Mouse (Mus musculus) cerebellum, postnatal 14 days (tissue): Measurements from ENCODE around the gene Rbm39.
"Not testable (repeated sequence)": the region's sequence is repeated elsewhere in the genome, so short reads cannot be mapped to it uniquely, and the experiment has no call there.

Source experiments
- DNase-seq, 2 experiments: peaks; one replicate each; pipeline ENCODE4 v3.0.0; 2021; ENCODE audit warnings: mixed read lengths in 2 of 2

The Rbm39 gene

GRCm38 (mm10) chr2:156180094-156180821, at the start of gene Rbm39:
TSS of gene Rbm39 (minus strand) at chr2:156180238.
- peak; percentile 100 for DNase-seq

GRCm38 (mm10) chr2:156229171-156229570, 49.1 kb upstream of the Rbm39 start:
- no peak for DNase-seq

GRCm38 (mm10) chr2:156227689-156228088, 47.7 kb upstream of the Rbm39 start:
- no peak for DNase-seq

- DNase-seq = no peak
Observed at GRCm38 (mm10) chr2:156224043-156224442, 44.0 kb upstream of the Rbm39 start.

DNA sequence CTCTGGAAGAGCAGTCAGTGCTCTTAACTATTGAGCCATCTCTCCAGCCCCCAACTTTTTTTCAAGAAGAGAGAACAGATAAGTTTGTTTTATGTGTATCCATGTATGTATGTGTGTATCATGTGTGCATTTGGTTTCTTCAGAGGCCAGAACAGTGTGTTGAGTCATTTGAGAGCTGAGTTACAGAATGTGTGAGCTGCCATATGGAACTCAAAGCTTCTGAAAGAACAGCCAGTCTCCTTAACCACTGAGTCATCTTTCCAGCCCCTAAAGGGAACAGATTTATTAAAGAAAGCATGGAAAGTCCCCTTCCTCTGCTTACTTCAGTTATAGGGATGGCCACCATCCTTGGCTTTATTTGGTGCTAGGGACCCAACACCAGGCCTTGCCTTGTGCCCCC, 42.1 kb upstream of the Rbm39 start:
- no peak for DNase-seq

- no peak for DNase-seq
Observed at GRCm38 (mm10) chr2:156217786-156218185, 37.7 kb upstream of the Rbm39 start.

DNA sequence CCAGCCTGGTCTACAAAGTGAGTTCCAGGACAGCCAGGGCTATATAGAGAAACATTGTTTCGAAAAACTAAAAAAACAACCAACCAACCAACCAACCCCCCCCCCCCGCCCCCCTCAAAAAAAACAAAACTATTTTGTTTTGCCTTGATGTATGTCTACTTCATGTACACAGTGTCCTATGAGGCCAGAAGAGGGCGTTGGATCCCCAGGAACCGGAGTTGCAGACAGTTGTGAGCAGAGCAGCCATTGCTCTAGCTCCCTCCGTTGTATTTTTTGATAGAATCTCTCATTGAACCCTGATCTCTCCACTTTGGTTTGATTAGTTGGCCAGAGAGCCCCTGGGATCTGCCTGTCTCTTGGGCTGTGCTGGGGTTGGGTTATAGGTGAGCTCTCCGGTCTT, 23.9 kb upstream of the Rbm39 start:
- peak; percentile 33 to 46 for DNase-seq

GRCm38 (mm10) chr2:156202848-156203437, 22.9 kb upstream of the Rbm39 start:
- DNase-seq = peak; percentile 83 to 85

DNA sequence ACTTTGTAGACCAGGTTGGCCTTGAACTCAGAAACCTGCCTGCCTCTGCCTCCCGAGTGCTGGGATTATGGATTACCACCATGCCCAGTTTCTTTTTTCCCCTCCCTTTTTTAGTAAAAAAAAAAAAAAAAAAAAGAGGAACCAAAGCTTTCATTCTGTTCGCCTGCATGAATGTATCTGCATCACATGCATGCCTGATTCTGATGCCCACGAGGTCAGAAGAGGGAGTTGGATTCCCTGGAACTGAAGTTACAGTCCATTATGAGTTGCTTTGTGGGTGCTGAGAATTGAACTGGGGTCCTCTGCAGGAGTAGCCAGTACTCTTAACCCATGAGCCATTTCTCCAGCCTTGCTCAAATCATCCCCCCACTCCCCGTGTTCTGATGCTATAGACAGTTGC, 21.4 kb upstream of the Rbm39 start:
- no peak for DNase-seq

GRCm38 (mm10) chr2:156199944-156200343, 19.9 kb upstream of the Rbm39 start:
- DNase-seq = peak in 1 of 2 experiments; percentile 35

DNA sequence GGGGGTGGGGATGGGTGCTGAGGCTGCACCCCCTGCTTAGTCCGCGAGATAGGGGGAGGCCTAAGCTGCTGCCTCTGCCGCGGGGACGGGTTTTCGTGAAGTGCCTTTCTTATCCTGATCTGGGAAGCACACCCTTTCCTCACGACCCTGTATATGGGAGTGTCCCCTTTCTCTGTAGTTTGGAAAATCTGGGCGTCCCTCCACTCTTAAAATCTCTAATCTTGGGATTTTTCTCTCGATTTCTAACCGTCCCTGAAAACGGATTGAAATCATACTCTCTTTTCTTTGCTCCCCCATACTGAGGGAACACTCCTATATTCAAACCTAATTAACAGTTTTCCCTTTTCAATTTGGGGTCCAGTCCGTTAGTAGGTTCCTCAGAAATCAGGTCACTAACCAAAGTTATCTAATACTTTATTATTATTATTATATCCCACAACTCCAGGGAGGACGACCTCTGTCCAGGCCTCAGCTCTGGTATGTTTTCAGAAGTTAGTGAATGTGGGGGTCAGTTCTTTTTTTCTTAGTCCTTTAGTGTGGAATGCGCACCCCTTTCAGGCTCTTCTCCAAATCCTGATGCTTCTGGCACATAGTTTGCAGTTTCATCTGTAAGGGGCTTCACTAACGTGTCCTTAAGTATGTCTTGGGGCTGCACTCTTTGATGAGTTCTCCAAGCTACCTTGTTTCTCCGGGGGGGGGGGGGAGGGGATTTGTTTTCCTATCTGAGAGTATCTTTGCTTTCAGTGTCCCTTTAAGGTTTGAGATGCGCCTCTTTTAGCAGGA, 17.3 kb upstream of the Rbm39 start:
- no peak for DNase-seq

DNA sequence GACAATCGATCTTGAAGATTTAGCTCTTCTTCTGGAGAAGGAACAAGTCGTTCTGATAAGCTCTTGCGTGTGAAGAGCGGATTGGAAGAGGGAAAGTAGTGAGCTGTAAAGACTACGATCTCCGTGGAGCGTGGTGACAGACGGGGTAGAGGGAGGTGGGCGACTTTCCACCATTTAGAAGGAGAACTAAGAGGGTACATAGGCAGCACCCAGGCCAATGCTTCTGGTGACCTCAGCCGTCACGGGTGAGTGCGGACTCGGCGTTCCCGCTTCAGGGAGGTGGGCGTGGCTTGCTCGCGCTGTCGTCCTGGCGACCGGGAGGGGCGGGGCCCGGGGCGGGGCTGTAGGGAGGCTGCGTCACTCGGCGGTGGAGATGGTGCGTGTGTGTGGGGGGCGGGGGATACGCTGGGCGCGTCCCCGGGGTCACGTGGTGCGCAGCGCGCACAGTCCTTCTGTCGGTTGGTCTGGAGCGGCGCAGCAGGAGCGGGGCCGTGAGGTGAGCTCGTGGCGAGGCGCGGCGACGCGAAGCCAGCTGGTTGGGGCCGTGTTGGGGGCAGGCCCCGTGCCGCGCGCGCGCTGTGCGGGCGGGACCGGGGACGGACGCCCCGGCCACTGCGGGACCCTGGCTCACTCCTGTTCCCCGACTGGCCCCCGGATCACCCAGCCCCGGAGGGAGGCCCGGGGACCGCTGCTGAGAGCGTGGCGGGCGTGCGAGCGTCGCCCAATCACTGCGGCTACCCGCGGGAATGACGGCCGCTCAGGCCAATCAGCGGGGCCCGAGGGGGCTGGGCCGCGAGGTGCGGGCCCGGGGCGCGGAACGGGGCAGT, 16.5 kb upstream of the Rbm39 start, which contains the start of gene Phf20:
Gene Phf20, plus strand, starts transcription at position 165 of the 827 bp plus-strand sequence.
- peak; percentile 99 for DNase-seq

DNA sequence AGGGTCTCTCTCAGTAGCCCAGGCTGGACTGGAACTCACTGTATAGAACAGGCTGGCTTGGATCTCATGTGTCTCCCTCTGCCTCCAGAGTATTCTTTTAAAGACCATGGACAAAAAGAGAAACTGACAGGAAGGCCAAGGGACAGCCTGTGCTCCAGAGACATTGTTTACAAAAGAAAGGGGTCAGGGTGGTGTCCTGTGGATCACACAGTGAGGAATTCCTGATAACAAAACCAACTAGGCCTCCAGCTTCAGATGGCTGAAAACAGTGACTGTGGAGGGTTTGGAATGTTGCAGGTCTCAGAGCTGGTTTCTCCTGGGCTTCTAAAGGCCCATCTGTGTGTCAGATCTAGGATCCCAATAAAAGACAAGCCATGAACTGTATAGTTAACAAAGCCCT, 14.5 kb upstream of the Rbm39 start:
- DNase-seq = no peak

- DNase-seq = no peak
Observed at GRCm38 (mm10) chr2:156193066-156193862, 13.2 kb upstream of the Rbm39 start.

DNA sequence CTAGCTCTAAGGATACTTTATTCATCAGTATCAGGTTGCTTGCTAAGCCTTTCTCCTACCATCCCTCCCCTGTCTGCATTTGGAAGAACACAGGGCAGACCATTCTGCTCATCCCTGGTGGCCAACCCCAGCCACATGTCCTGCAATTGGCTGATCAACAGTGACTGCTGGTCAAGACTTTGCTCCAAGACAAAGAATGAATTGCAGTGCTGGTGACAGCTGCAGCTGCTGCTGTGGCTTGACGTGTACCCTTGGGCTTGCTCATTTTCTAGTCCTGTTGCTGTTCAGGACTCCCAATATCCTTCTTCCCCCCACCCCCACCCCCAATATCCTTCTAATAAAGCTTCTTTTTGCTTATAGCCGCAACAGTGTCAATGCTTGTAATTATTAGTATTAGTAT, 12.0 kb upstream of the Rbm39 start:
- no peak for DNase-seq

DNA sequence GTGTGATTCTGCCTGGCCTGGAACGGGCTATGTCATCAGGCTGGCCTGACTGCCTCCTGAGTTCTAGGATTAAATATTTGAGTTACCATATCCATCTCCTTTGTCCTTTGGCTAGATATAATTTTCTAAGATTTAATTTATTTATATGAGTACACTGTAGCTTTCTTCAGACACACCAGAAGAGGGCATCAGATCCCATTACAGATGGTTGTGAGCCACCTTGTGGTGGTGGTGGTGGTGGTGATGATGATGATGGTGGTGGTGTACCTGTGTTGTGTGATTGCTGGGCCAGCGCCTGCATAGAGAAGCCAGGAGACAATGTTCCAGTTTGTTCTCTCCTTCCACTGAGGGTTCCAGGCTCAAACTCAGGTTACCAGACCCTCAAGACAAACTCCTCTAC, 11.5 kb upstream of the Rbm39 start:
- no peak for DNase-seq

DNA sequence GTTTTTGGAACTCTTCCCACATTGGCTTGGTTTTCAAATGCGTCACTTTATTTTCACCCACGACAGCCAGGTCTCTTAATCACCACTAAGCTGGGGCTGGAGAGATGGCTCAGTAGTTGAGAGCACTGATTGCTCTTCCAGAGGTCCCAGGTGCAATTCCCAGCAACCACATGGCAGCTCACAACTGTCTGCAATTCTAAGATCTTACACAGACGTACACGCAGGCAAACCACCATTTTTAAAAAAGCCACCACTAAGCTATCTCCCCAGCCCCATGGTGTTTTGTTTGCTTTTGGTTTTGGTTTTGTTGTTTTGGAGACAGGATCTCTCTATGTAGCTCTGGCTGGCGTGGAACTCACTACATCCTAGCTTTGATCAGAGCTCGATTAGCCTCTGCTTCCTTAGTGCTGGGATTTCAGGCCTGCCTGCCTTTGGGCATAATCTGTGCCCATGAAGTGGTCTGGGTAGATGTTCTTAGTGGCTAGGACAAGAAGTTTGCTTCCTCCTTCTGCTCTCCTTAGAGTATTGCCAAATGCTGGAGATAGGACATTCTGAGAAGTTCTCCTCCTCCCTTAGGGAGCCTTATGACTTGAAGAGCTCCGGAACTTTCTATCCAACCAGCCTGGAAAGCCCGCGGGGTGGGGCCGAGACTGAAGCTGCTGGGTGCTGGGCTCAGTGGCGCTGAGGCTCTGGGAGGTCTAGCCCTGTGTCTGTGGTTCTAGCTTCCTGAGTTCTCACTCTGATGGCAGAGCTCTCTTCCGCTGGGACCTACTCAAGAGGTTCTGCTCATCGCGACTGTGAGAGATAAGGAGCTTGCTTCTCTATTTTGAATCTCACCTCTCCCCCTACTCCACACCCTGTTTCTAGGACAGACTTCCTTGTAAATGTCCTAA, 10.2 kb upstream of the Rbm39 start:
- DNase-seq = no peak

GRCm38 (mm10) chr2:156189241-156189640, 9.2 kb upstream of the Rbm39 start:
- DNase-seq = not testable (repeated sequence)

GRCm38 (mm10) chr2:156181592-156181991, 1.6 kb upstream of the Rbm39 start:
- no peak for DNase-seq

DNA sequence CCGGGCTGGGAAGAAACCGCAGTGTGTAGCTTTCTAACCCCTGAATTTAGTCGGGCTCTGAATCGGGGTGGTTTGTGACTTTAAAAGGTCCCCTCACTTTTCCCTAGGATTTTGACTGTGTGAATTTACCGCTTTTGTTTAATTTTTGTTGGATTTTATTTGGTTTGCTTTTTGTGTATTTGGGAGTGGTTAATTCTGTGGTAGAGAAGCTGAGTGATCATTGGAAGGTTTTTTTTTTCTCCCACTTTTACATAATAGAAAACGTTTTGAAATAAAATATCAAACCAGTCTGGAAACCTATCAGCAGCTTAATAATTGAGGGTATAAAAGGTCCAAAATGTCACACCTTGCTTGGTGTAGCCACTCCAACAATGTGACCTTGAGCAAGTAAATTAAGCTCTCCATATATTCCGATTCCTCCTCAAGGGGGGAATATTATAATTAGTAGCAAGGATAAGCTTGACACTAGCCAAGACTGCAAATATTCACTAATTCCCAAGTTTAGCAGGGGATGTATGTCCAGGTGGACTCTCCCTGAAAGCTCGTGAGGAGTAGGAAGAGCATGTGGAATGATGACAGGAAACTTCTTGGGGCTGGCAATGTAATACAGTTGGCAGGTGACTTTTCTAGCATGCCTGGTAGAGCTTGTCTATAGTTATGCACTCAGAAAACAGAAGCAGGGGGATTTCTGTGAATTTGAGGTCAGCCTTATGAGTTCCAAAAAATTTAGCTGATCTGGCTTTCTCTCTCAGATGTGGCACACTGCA, 969 bp upstream of the Rbm39 start:
- peak in 1 of 2 experiments; percentile 47 for DNase-seq
